Mouse (Mus musculus) left cerebral cortex, adult 6 months (tissue): ENCODE results near the gene C4bp. TPM values are rescaled to one million over a fixed set of nuclear protein-coding genes. Genes with fewer than 3 reads are reported as not detected.

Experiments
- long read RNA-seq, 2 experiments: library from polyadenylated mRNA; unstranded; transcript quantifications; one replicate each; pipeline ENCODE4 v2.0.0; 2019 to 2020
- polyA plus RNA-seq: library from polyadenylated mRNA; unstranded; fragments of <200 nt; fragmentation: Nextera tagmentation; gene quantifications from 2 replicates; pipeline ENCODE4 v1.2.3, GENCODE M21; 2021

Gene C4bp
- polyA plus RNA-seq = not detected in 2 replicates
- long read RNA-seq, experiment 1 = 0 reads
- long read RNA-seq, experiment 2 = 0 reads

DNA sequence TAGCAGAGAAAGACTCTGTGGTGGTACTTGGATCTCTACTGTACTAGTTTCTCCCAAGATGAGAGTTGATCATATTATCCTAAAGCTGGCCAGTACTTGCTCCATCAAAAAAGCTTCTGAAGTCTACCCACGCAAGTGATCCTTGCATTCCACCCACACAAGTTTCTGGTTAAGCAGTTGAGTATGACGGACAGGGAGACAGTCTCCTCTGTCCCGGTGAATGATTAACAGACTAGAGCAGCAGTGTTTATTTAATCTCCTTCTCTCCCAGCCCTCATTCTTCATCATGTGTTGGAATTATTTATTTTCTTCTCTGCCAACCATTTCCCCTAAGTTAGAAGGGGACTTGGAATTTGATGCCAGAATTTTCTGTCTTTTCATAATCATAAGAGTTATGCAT, at the start of gene C4bp:
C4bp (minus strand) TSS at position 179 of the 400 bp plus-strand sequence.

DNA sequence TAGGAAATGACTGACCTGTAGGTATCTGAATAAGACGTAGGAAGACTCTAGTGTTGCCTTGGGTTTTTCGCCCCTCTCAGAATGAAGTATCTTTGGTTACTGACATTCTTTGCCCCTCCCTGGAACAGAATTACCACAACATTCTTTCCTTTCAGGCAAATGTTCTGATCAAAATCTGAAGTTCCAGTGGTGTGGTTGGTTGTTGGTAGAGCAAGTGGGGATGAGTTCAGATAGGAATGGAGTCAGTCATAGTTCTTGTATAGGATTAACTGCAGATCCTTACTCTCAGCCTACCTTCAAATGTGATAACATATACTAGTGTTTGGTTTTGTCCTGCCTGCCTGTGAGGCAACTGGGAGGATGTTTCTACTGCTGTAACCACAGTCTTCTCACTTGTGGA, 31.9 kb downstream of the C4bp start, which contains the start of gene Zp3r:
Zp3r (minus strand) TSS at position 101 of the 400 bp plus-strand sequence.

Other genes with a start within 250 kb of the C4bp start
- gene Cd55b, start 238.6 kb downstream of the C4bp start, polyA plus RNA-seq = not detected in 2 replicates
- gene Cd55, start 198.9 kb downstream of the C4bp start, polyA plus RNA-seq = 2.3 and 4.1 TPM in 2 replicates
- not detected in 2 replicates for gene Zp3r, start 32.0 kb downstream of the C4bp start, polyA plus RNA-seq
- not detected in 2 replicates for gene Gm29427, start 54.2 kb upstream of the C4bp start, polyA plus RNA-seq
- gene Yod1, start 55.7 kb upstream of the C4bp start, polyA plus RNA-seq = 20.3 and 28.7 TPM in 2 replicates
- gene Pfkfb2, start 67.6 kb upstream of the C4bp start, polyA plus RNA-seq = 6.5 and 7.2 TPM in 2 replicates
- 0.89 and 0.95 TPM in 2 replicates for gene AA986860, start 70.3 kb upstream of the C4bp start, polyA plus RNA-seq
- gene Fcamr, start 139.3 kb upstream of the C4bp start, polyA plus RNA-seq = not detected in 2 replicates
- 0.06 TPM in 1 of 2 replicates, not detected in the other for gene Pigr, start 165.1 kb upstream of the C4bp start, polyA plus RNA-seq
- 0.35 and 0.97 TPM in 2 replicates for gene Fcmr, start 204.0 kb upstream of the C4bp start, polyA plus RNA-seq
- not detected in 2 replicates for gene Il24, start 225.8 kb upstream of the C4bp start, polyA plus RNA-seq
- not detected in 2 replicates for gene Il20, start 249.8 kb upstream of the C4bp start, polyA plus RNA-seq